Mouse (Mus musculus) cortical plate, adult 2 months (tissue): Measurements from ENCODE around the gene Prpsap2. TPM values are rescaled to one million over a fixed set of nuclear protein-coding genes. Genes with fewer than 3 reads are reported as not detected.

Experiments
- H3K27ac ChIP-seq: fragments of 200-500 bp; 2 replicates; pipeline ENCODE4 v1.5.1; 2012; ENCODE audit warnings: low read length, control low read depth, inconsistent platforms; ENCODE audit not compliant: insufficient read depth
- H3K4me1 ChIP-seq: fragments of 200-500 bp; 2 replicates; pipeline ENCODE4 v1.6.1; 2011; ENCODE audit warnings: low read length; ENCODE audit not compliant: control insufficient read depth, insufficient read depth
- H3K4me3 ChIP-seq: fragments of 200-500 bp; 2 replicates; pipeline ENCODE4 v1.5.1; 2011; ENCODE audit warnings: mild to moderate bottlenecking, low read length, control low read depth; ENCODE audit not compliant: insufficient read depth
- CTCF ChIP-seq: fragments of 200-500 bp; IDR thresholded peaks from 2 replicates; pipeline ENCODE4 v1.5.1; 2011; ENCODE audit warnings: mild to moderate bottlenecking, control low read depth, low read length; ENCODE audit not compliant: insufficient read depth; ENCODE audit errors: extremely low read depth
- POLR2A ChIP-seq: fragments of 200-500 bp; IDR thresholded peaks from 2 replicates; pipeline ENCODE4 v1.6.1; 2011; ENCODE audit warnings: mild to moderate bottlenecking, low read length, control low read depth; ENCODE audit not compliant: insufficient read depth; ENCODE audit errors: extremely low read depth
- polyA plus RNA-seq: library from polyadenylated mRNA; depleted of rRNA; stranded (reverse); fragments of >200 nt; gene quantifications from 2 replicates; pipeline ENCODE4 v1.2.3, GENCODE M21; 2012; rRNA removed

The Prpsap2 gene
- polyA plus RNA-seq, 1 experiment = 36.5 TPM

DNA sequence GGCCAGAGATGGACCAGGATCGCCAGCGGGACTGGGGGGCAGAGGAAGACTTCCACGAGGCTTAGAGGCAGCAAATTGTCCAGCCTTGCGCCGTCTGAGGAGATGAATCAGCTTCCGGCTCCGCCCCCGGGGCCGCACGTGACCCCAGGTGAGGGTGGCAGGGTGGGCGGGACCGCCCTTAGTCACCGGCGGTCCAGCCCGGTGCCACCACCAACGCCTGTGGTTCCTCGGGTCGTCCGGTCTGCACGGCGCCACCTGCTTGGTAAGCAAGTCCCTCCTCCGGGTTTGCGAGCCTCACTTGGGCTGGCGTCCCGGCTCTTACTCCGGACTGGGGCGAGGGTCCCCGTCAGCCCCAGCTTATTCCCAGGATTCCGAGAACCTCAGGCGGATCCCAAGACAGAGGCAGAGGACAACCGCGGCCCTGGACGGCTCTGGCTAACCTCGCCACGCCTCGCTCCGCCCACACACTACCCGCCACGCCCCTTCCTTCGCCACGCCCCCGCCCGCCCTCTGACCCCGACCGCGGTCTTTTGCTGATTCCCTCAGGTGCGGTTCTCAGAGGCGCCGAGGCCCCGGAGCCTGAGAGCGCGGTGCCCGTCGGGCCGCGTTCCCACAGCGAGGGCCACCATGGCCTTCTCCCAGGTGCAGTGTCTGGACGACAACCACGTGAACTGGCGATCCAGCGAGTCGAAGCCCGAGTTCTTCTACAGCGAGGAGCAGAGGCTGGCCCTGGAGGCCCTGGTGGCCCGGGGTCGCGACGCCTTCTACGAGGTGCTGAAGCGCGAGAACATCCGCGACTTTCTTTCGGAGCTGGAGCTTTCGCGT is 77.8 kb downstream of the Prpsap2 start, which contains the start of gene Fam83g:
Fam83g (plus strand) TSS at position 185 of the 825 bp plus-strand sequence.
- Histone ChIP-seq H3K4me1 (no peaks in the 10 kb centered on the region; the same call in 1 of the 2 replicates), H3K27ac (no peak within 1 kb of the TSS), H3K4me3 (no peak within 1 kb of the TSS)
- TF ChIP-seq POLR2A (no peak), CTCF (no peak)

Other genes starting within 250 kb of the Prpsap2 start
- 107 and 108 TPM in 2 replicates for gene Epn2, start 182.4 kb downstream of the Prpsap2 start, polyA plus RNA-seq
- 6.2 and 6.9 TPM in 2 replicates for gene Grap, start 108.8 kb downstream of the Prpsap2 start, polyA plus RNA-seq
- gene Fam83g, start 78.0 kb downstream of the Prpsap2 start, polyA plus RNA-seq = 0.04 TPM in 2 replicates
- 0.11 and 0.19 TPM in 2 replicates for gene Slc5a10, start 41.3 kb downstream of the Prpsap2 start, polyA plus RNA-seq
- gene Ulk2, start 93.0 kb upstream of the Prpsap2 start, polyA plus RNA-seq = 65.5 and 66.4 TPM in 2 replicates
- gene Akap10, start 168.2 kb upstream of the Prpsap2 start, polyA plus RNA-seq = 13.7 and 14.2 TPM in 2 replicates
- gene Specc1, start 194.7 kb upstream of the Prpsap2 start, polyA plus RNA-seq = 42.8 and 43.2 TPM in 2 replicates